Mouse (Mus musculus): Measurements from ENCODE around the gene Satl1.
"Not testable (repeated sequence)": the region's sequence is repeated elsewhere in the genome, so short reads cannot be mapped to it uniquely, and the experiment has no call there.

Satl1 gene

GRCm38 (mm10) chrX:112406679-112407078, at the start of gene Satl1:
Satl1 (minus strand) TSS chrX:112406779.
- no peak for DNase-seq

DNA sequence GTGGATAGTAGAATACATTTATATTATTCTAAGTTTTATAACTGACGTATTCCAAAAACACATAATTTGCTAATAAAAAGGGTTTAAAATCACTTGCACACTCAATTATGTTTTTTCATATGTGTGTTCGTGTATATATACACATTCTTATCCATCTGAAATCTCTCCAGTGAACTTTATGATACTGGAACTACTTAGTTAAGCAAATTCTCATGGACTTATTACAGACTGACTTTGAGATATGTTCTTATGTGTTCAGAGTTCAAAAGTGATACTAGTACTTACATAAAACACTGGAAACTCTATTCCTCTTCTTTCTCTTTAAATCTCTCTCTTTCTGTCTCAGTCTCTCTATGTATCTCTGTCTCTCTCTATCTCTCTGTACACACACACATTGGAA, 31.5 kb upstream of the Satl1 start:
- DNase-seq = no peak

DNA sequence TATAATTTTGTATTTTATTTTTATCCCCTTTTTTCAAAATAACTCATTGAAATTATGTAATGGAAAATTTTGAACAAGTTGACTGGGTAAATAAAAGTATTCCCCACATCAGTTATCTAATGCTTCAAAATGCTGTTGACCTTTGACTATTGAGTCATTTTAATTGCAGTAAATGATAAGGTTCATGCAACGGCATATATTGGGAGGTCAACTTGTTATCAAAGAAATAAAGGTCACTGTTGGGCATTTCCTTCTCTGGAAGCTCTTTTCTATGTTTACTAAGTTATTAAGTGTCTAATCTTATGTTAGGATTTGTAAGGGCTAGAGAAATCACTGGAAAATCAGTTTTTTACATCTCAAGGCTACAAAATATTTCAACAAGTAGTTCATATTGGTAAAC, 31.0 kb upstream of the Satl1 start:
- no peak for DNase-seq

DNA sequence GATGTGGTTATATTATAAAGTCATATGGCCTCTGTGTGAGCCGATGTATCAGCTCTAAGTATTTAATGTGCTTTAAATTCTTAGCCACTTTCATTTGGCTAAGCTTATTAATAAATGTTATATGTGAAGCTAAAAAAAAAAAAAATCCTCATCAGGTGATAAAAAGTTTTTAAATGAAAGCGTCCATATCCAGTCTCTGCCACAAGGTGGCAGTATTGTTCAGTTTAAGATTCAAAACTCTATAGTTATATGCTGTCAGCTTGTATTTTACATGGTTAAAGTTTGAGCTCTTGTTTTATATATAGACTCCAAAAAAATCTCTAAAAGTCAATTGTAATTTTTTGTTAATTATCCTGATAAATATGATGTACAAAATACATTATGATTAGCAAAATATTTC, 16.4 kb upstream of the Satl1 start:
- not testable (repeated sequence) for DNase-seq

GRCm38 (mm10) chrX:112412309-112412708, 5.7 kb upstream of the Satl1 start:
- DNase-seq = no peak

GRCm38 (mm10) chrX:112370577-112371410, 35.8 kb downstream of the Satl1 start:
- DNase-seq = peak; percentile 28

DNA sequence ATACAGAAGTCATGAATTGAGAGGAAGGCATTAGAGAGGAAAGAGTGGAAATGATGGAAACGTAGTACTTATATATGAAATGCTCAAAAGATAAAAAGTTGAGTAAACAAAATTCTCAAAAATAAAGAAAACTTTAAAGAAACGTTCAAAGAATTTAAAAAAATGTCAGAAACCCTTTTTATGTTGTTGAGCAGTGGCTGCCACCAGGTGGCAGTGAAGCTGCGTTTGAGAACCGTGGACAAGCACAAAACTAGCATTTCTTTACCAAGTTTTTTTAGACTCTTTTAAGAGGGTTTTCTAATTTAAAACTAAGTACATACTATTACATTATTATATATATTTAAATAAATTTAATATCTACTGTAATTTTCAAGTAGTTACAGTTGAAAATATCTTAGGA, 38.2 kb downstream of the Satl1 start:
- DNase-seq = no peak

GRCm38 (mm10) chrX:112348395-112348791, 58.2 kb downstream of the Satl1 start:
- DNase-seq = no peak

- no peak for DNase-seq
Observed at GRCm38 (mm10) chrX:112347467-112348394, 58.8 kb downstream of the Satl1 start.

GRCm38 (mm10) chrX:112339486-112339885, 67.1 kb downstream of the Satl1 start:
- DNase-seq = no peak
